In the genomic region with DNA sequence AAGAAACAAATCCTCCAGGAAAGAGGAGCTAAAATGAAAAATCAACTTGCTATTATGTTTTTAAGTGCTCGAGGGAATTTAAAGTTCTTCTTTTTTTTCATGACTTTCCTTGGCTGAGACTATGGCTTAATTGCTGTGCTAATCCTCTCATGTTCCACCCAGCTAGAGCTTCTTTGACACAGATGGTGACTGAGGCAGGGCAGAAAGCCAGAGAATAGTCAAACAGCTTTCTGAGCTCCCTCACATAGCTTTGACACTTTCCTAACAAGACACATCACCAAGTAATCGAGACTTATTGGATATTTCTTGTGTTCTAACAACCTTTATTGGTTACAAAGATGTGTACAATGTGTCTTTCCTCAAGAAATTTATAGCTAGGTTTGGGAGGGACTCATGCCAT, we compare ENCODE assay signal across 19 mouse cellular contexts.
DNase-seq lines count a peak whose midpoint lies in the region; ATAC-seq and TF ChIP-seq lines count a peak whose summit lies in the region.
"Had no signal": no experiment of that assay in that cellular context is flagged by ENCODE, and none has a peak within 500 bp of the region (broad histone marks: within the 10 kb centered on the region; RNA-seq: fewer than 3 reads in every experiment).

No protein-coding gene starts in this region.

- 43% methylated on average over 2 of the region's 2 CpGs for WGBS in hindbrain, postnatal 0 days
- 81% methylated on average over 2 of the region's 2 CpGs for WGBS in hindbrain, embryonic 13.5 days

- TF ChIP-seq POLR2A in brain, embryonic 14.5 days (IDR thresholded peaks at IDR 0.05; ENCODE audit: borderline replicate concordance, extremely low read depth, insufficient read depth, insufficient read length, poor library complexity, severe bottlenecking) = no peak

- ATAC-seq in hindbrain, postnatal 0 days = no peak
- no peak for ATAC-seq in hindbrain, embryonic 13.5 days (ENCODE audit: low FRiP score)
- no peak for ATAC-seq in inflammation-experienced regulatory T-cells, adult 6 months
- ATAC-seq: activated CD4-positive, CD25-positive, alpha-beta regulatory T cell, adult 4 months had no signal

- no peaks in the 10 kb centered on the region for H3K4me1 ChIP-seq in hindbrain, postnatal 0 days (ENCODE audit: insufficient read depth, low read length)
- no peaks in the 10 kb centered on the region for H3K4me1 ChIP-seq in hindbrain, embryonic 13.5 days (replicated peaks)
- H3K4me1 ChIP-seq: embryonic facial prominence, embryonic 12.5 days had no signal

- H3K4me2 ChIP-seq in hindbrain, postnatal 0 days (ENCODE audit: low read depth, low read length) = no peak overlapping the region
- no peak overlapping the region for H3K4me2 ChIP-seq in hindbrain, embryonic 13.5 days
- H3K4me2 ChIP-seq: embryonic facial prominence, embryonic 12.5 days; lung, embryonic 14.5 days had no signal

- no peaks in the 10 kb centered on the region for H3K27me3 ChIP-seq in hindbrain, postnatal 0 days (ENCODE audit: insufficient read depth, low read length)
- no peaks in the 10 kb centered on the region for H3K27me3 ChIP-seq in hindbrain, embryonic 13.5 days
- H3K27me3 ChIP-seq: embryonic facial prominence, embryonic 12.5 days; megakaryocyte, embryonic 14.5 days had no signal

- no peaks in the 10 kb centered on the region for H3K36me3 ChIP-seq in hindbrain, postnatal 0 days (ENCODE audit: insufficient read depth, low read length)
- H3K36me3 ChIP-seq in hindbrain, embryonic 13.5 days = no peaks in the 10 kb centered on the region
- H3K36me3 ChIP-seq: embryonic facial prominence, embryonic 12.5 days had no signal

- TF ChIP-seq CTCF in hindbrain, postnatal 0 days (IDR thresholded peaks at IDR 0.05; ENCODE audit: low read depth) = no peak
- TF ChIP-seq CTCF in brain, embryonic 14.5 days (IDR thresholded peaks at IDR 0.05; ENCODE audit: borderline replicate concordance, extremely low read depth, insufficient read depth, insufficient read length) = no peak

- H3K27ac ChIP-seq in hindbrain, postnatal 0 days = no peak overlapping the region
- H3K27ac ChIP-seq in hindbrain, embryonic 13.5 days = no peak overlapping the region
- H3K27ac ChIP-seq: embryonic facial prominence, embryonic 12.5 days; kidney, postnatal 0 days; left cerebral cortex, adult 2 months; stomach, postnatal 0 days had no signal

- DNase-seq in hindbrain, postnatal 0 days (ENCODE audit: low spot score) = peak; percentile 63
- DNase-seq in adipocyte (ENCODE audit: low spot score) = peak; percentile 39
- DNase-seq in brain, embryonic 14.5 days (ENCODE audit: low read depth) = peak; percentile 90
- DNase-seq in layer of hippocampus, adult 8-10 months (ENCODE audit: low spot score in 2 of 2) = peak; percentile 11 to 37
- DNase-seq in kidney, postnatal 36 days = no peak
- DNase-seq: cerebellum, adult 9-10 months; heart, adult 18-20 months; heart, postnatal 14 days; lung, embryonic 14.5 days; spleen, adult 18-20 months; thymus, postnatal 4 days had no signal

- no peak overlapping the region for H3K9ac ChIP-seq in hindbrain, postnatal 0 days (replicated peaks; ENCODE audit: low read length)
- H3K9ac ChIP-seq in hindbrain, embryonic 13.5 days = no peak overlapping the region
- H3K9ac ChIP-seq: embryonic facial prominence, embryonic 12.5 days; lung, embryonic 14.5 days had no signal

- H3K4me3 ChIP-seq in hindbrain, postnatal 0 days (ENCODE audit: low read length) = no peak overlapping the region
- no peak overlapping the region for H3K4me3 ChIP-seq in hindbrain, embryonic 13.5 days
- H3K4me3 ChIP-seq: embryonic facial prominence, embryonic 12.5 days; left cerebral cortex, adult 2 months; megakaryocyte, embryonic 14.5 days had no signal

- no peaks in the 10 kb centered on the region for H3K9me3 ChIP-seq in hindbrain, postnatal 0 days (ENCODE audit: low read length)
- no peaks in the 10 kb centered on the region for H3K9me3 ChIP-seq in hindbrain, embryonic 13.5 days
- H3K9me3 ChIP-seq: embryonic facial prominence, embryonic 12.5 days; megakaryocyte, embryonic 14.5 days had no signal

Comparison
In these comparisons a context has a peak if more than half of its experiments do, and no peak if none do; other contexts are left out.
1. DNase-seq: peak in hindbrain, postnatal 0 days (single experiment), adipocyte (single experiment), brain, embryonic 14.5 days (single experiment) and layer of hippocampus, adult 8-10 months (2 of 2); none in kidney, postnatal 36 days (0 of 2).